Mouse (Mus musculus) left cerebral cortex, adult 2 months (tissue): ENCODE data around the gene Ptprh. TPM values are rescaled to one million over a fixed set of nuclear protein-coding genes. Genes with fewer than 3 reads are reported as not detected.

Experiments used
- DNase-seq, 2 experiments: peaks; one replicate each; pipeline ENCODE4 v3.0.0; 2021 to 2022; ENCODE audit warnings: low spot score in 2 of 2, mixed read lengths in 1 of 2; ENCODE audit errors: extremely low spot score in 1 of 2
- H3K27ac ChIP-seq: fragments of 200-600 bp; 2 replicates; pipeline ENCODE4 v1.8.1; 2022
- H3K4me3 ChIP-seq: fragments of 200-600 bp; 2 replicates; pipeline ENCODE4 v1.8.1; 2022
- CTCF ChIP-seq: fragments of 200-600 bp; IDR thresholded peaks from 2 replicates; pipeline ENCODE4 v1.8.1; 2022; ENCODE audit warnings: antibody characterized with exemption, mild to moderate bottlenecking, moderate library complexity
- intact Hi-C: fragments of 180-260 bp; cut with DNase I; formaldehyde crosslinking; loops from one replicate; pipeline ENCODE4 v1.15.1; 2025
- long read RNA-seq, 2 experiments: library from polyadenylated mRNA; stranded (forward); transcript quantifications; one replicate each; pipeline ENCODE4 v2.0.0; 2021; ENCODE audit warnings: borderline mapping rate in 2 of 2
- total RNA-seq, 2 experiments: library from RNA; stranded (reverse); gene quantifications; 2 replicates each; pipeline ENCODE4 v1.2.3; 2021

Gene Ptprh
- total RNA-seq, result under 1 TPM; 0.35 to 0.43 TPM
- long read RNA-seq, experiment 1, partial matches to known transcripts, result 0 of 1 reads
- long read RNA-seq, experiment 1, other reads (novel, unspliced or antisense), result 1 of 1 reads
- long read RNA-seq, experiment 2, result 0 reads

GRCm38 (mm10) chr7:4603873-4604272 is at the start of gene Ptprh:
Gene Ptprh (minus strand): TSS chr7:4604041.
- intact Hi-C loops, result no loop called here
- Histone ChIP-seq H3K4me3 (no peak within 1 kb of the TSS), H3K27ac (no peak within 1 kb of the TSS)
- TF ChIP-seq CTCF, result no peak
- no peak for DNase-seq

- no peak for DNase-seq
- intact Hi-C loops, result no loop called here
- TF ChIP-seq CTCF, result no peak
- Histone ChIP-seq H3K27ac (peak overlapping the region; percentile 55), H3K4me3 (no peak overlapping the region)
Observed at GRCm38 (mm10) chr7:4653351-4653750, 49.5 kb upstream of the Ptprh start.

- DNase-seq, result no peak
- H3K4me3 ChIP-seq, result no peak overlapping the region
- intact Hi-C loops, result no loop called here
- no peak for TF ChIP-seq CTCF
- no peak overlapping the region for H3K27ac ChIP-seq
Observed at GRCm38 (mm10) chr7:4652726-4653125, 48.9 kb upstream of the Ptprh start.

GRCm38 (mm10) chr7:4651581-4651980 is 47.7 kb upstream of the Ptprh start:
- DNase-seq, result no peak
- H3K27ac ChIP-seq, result no peak overlapping the region
- H3K4me3 ChIP-seq, result no peak overlapping the region
- TF ChIP-seq CTCF, result no peak
- intact Hi-C loops, result no loop called here

- DNase-seq, result no peak
- Histone ChIP-seq H3K4me3 (no peak overlapping the region), H3K27ac (no peak overlapping the region)
- intact Hi-C loops, result no loop called here
- TF ChIP-seq CTCF, result no peak
Observed at GRCm38 (mm10) chr7:4647992-4648391, 44.2 kb upstream of the Ptprh start.

- no peak for TF ChIP-seq CTCF
- intact Hi-C loops, result no loop called here
- H3K27ac ChIP-seq, result no peak overlapping the region
- no peak overlapping the region for H3K4me3 ChIP-seq
- no peak for DNase-seq
Observed at GRCm38 (mm10) chr7:4647291-4647690, 43.5 kb upstream of the Ptprh start.

- intact Hi-C loops, result no loop called here
- DNase-seq, result no peak
- no peak for TF ChIP-seq CTCF
- no peak overlapping the region for H3K27ac ChIP-seq
- no peak overlapping the region for H3K4me3 ChIP-seq
Observed at GRCm38 (mm10) chr7:4646806-4647205, 43.0 kb upstream of the Ptprh start.

- TF ChIP-seq CTCF, result no peak
- DNase-seq, result no peak
- no peak overlapping the region for H3K4me3 ChIP-seq
- intact Hi-C loops, result no loop called here
- no peak overlapping the region for H3K27ac ChIP-seq
Observed at GRCm38 (mm10) chr7:4643225-4643624, 39.4 kb upstream of the Ptprh start.

- Histone ChIP-seq H3K27ac (no peak overlapping the region), H3K4me3 (no peak overlapping the region)
- TF ChIP-seq CTCF, result no peak
- intact Hi-C loops, result no loop called here
- no peak for DNase-seq
Observed at GRCm38 (mm10) chr7:4641956-4642355, 38.1 kb upstream of the Ptprh start.

GRCm38 (mm10) chr7:4641155-4641554 is 37.3 kb upstream of the Ptprh start:
- Histone ChIP-seq H3K4me3 (no peak overlapping the region), H3K27ac (peak overlapping the region; percentile 29; the same call in 1 of the 2 replicates)
- DNase-seq, result peak in 1 of 2 experiments; percentile 32
- intact Hi-C loops, result no loop called here
- TF ChIP-seq CTCF, result no peak; the same call in 1 of the 2 replicates

GRCm38 (mm10) chr7:4636179-4636578 is 32.3 kb upstream of the Ptprh start:
- no peak for DNase-seq
- TF ChIP-seq CTCF, result no peak
- intact Hi-C loops, result no loop called here

GRCm38 (mm10) chr7:4631031-4631430 is 27.2 kb upstream of the Ptprh start, which contains the start of gene Tmem86b:
Gene Tmem86b (minus strand): TSS chr7:4631422.
- Histone ChIP-seq H3K27ac (no peak within 1 kb of the TSS), H3K4me3 (no peak within 1 kb of the TSS)
- DNase-seq, result no peak
- intact Hi-C loops, result no loop called here
- no peak for TF ChIP-seq CTCF

More at GRCm38 (mm10) chr7:4636179-4636578, 32.3 kb upstream of the Ptprh start:
- Histone ChIP-seq H3K27ac (no peak overlapping the region), H3K4me3 (no peak overlapping the region)

GRCm38 (mm10) chr7:4630198-4630597 is 26.4 kb upstream of the Ptprh start:
- no peak for TF ChIP-seq CTCF
- DNase-seq, result no peak
- Histone ChIP-seq H3K4me3 (no peak overlapping the region), H3K27ac (no peak overlapping the region)
- intact Hi-C loops, result no loop called here

GRCm38 (mm10) chr7:4629586-4629985 is 25.7 kb upstream of the Ptprh start:
- H3K4me3 ChIP-seq, result no peak overlapping the region
- intact Hi-C loops, result no loop called here
- TF ChIP-seq CTCF, result no peak
- H3K27ac ChIP-seq, result no peak overlapping the region
- DNase-seq, result no peak
